ENCODE assay signal across 15 mouse cellular contexts in genomic region chr14:25050674-25051251, GRCm38 (mm10).
A peak's percentile ranks its signal among the peaks of the same experiment; 100 is the strongest.
DNase-seq lines count a peak whose midpoint lies in the region; ATAC-seq lines count a peak whose summit lies in the region.
"Had no signal": no experiment of that assay in that cellular context is flagged by ENCODE, and none has a peak within 500 bp of the region (broad histone marks: within the 10 kb centered on the region; RNA-seq: fewer than 3 reads in every experiment).

No protein-coding gene starts in this region.

- 40% methylated on average over 12 of the region's 12 CpGs for WGBS in lung, embryonic 16.5 days
- WGBS in limb, embryonic 12.5 days, result 51% methylated on average over 12 of the region's 12 CpGs

- no peaks in the 10 kb centered on the region for H3K9me3 ChIP-seq in lung, embryonic 16.5 days (ENCODE audit: control insufficient read depth, low read length)
- H3K9me3 ChIP-seq in limb, embryonic 12.5 days, result no peaks in the 10 kb centered on the region
- H3K9me3 ChIP-seq: midbrain, embryonic 12.5 days had no signal

- no peak overlapping the region for H3K4me2 ChIP-seq in lung, embryonic 16.5 days (ENCODE audit: low read depth, low read length)
- H3K4me2 ChIP-seq in limb, embryonic 12.5 days, result no peak overlapping the region
- H3K4me2 ChIP-seq: midbrain, embryonic 12.5 days had no signal

- no peaks in the 10 kb centered on the region for H3K36me3 ChIP-seq in lung, embryonic 16.5 days (ENCODE audit: control insufficient read depth, insufficient read depth, low read length)
- no peaks in the 10 kb centered on the region for H3K36me3 ChIP-seq in limb, embryonic 12.5 days
- H3K36me3 ChIP-seq: midbrain, embryonic 12.5 days had no signal

- peak; percentile 90 for DNase-seq in heart, adult 11 months
- no peak for DNase-seq in heart, adult 18-20 months
- DNase-seq in lung, postnatal 14 days, result no peak
- no peak for DNase-seq in left cerebral cortex, adult 11 months (ENCODE audit: low spot score)
- DNase-seq in thymus, adult 18-20 months, result no peak
- DNase-seq: adrenal gland, postnatal 14 days; cerebellum, postnatal 14 days; lung, postnatal 4 days; right cerebral cortex, postnatal 25 days had no signal

- no peak overlapping the region for H3K9ac ChIP-seq in lung, embryonic 16.5 days (ENCODE audit: low read length)
- no peak overlapping the region for H3K9ac ChIP-seq in limb, embryonic 12.5 days (replicated peaks)
- H3K9ac ChIP-seq: liver, embryonic 14.5 days; midbrain, embryonic 12.5 days had no signal

- no peak overlapping the region for H3K4me3 ChIP-seq in lung, embryonic 16.5 days (ENCODE audit: low read length)
- no peak overlapping the region for H3K4me3 ChIP-seq in limb, embryonic 12.5 days (replicated peaks)
- H3K4me3 ChIP-seq: midbrain, embryonic 12.5 days; myocyte had no signal

- no peaks in the 10 kb centered on the region for H3K27me3 ChIP-seq in lung, embryonic 16.5 days (ENCODE audit: control insufficient read depth, insufficient read depth, low read depth, low read length)
- no peaks in the 10 kb centered on the region for H3K27me3 ChIP-seq in limb, embryonic 12.5 days
- H3K27me3 ChIP-seq: midbrain, embryonic 12.5 days had no signal

- H3K4me1 ChIP-seq in lung, embryonic 16.5 days (replicated peaks; ENCODE audit: control insufficient read depth, insufficient read depth, low read length), result no peaks in the 10 kb centered on the region
- H3K4me1 ChIP-seq in limb, embryonic 12.5 days (replicated peaks), result peaks cover 45% of the 10 kb centered on the region
- H3K4me1 ChIP-seq: midbrain, embryonic 12.5 days had no signal

- ATAC-seq in lung, embryonic 16.5 days (ENCODE audit: low read depth), result 0 out of 2 replicates have a peak, but pooled peaks have one; percentile 20
- ATAC-seq in limb, embryonic 12.5 days (ENCODE audit: insufficient number of reproducible peaks, insufficient read depth, low FRiP score, low TSS enrichment, low read depth), result no peak
- ATAC-seq: hindbrain, embryonic 16.5 days had no signal

- H3K27ac ChIP-seq in lung, embryonic 16.5 days (ENCODE audit: low read length), result no peak overlapping the region
- peak overlapping the region; percentile 86 for H3K27ac ChIP-seq in limb, embryonic 12.5 days
- H3K27ac ChIP-seq: liver, embryonic 14.5 days; midbrain, embryonic 12.5 days had no signal
